Mouse (Mus musculus) G1E (cell line): ENCODE data around the gene Zdhhc23. TPM values are rescaled to one million over a fixed set of nuclear protein-coding genes. Genes with fewer than 3 reads are reported as not detected.

Source experiments
- ATAC-seq: 2 replicates; pipeline ENCODE4 v1.8.0; 2016; ENCODE audit warnings: mild to moderate bottlenecking; ENCODE audit not compliant: insufficient number of reproducible peaks, poor library complexity, low FRiP score, severe bottlenecking; ENCODE audit errors: extremely low read depth
- DNase-seq: peaks from one replicate; pipeline ENCODE4 v3.0.0; 2012; ENCODE audit warnings: low spot score
- H3K27me3 ChIP-seq: 2 replicates; pipeline ENCODE4 v1.6.1; 2012; ENCODE audit warnings: mild to moderate bottlenecking, low read length, inconsistent platforms; ENCODE audit not compliant: insufficient read depth
- H3K36me3 ChIP-seq: replicated peaks from 2 replicates; pipeline ENCODE3; 2012; ENCODE audit warnings: mild to moderate bottlenecking, inconsistent platforms
- H3K4me1 ChIP-seq: 2 replicates; pipeline ENCODE4 v1.6.1; 2012; ENCODE audit warnings: low read depth, low read length, inconsistent platforms, mixed read lengths; ENCODE audit not compliant: insufficient read depth
- H3K4me3 ChIP-seq: 2 replicates; pipeline ENCODE4 v1.5.1; 2012; ENCODE audit warnings: low read depth, mild to moderate bottlenecking, inconsistent platforms, low read length, moderate library complexity, mixed read lengths
- H3K9me3 ChIP-seq: replicated peaks from 2 replicates; pipeline ENCODE4 v1.6.1; 2012; ENCODE audit warnings: inconsistent platforms
- CTCF ChIP-seq: IDR thresholded peaks from 2 replicates; pipeline ENCODE4 v1.5.1; 2012; ENCODE audit warnings: low read depth, low read length, inconsistent platforms, mixed read lengths
- GATA1 ChIP-seq: IDR thresholded peaks from 2 replicates; pipeline ENCODE4 v1.6.1; 2012; ENCODE audit warnings: borderline replicate concordance, low read length, inconsistent platforms, mixed read lengths
- GATA2 ChIP-seq: IDR thresholded peaks from 2 replicates; pipeline ENCODE4 v1.6.1; 2012; ENCODE audit warnings: low read depth, low read length, inconsistent platforms, borderline replicate concordance
- POLR2AphosphoS5 ChIP-seq: IDR thresholded peaks from 2 replicates; pipeline ENCODE4 v1.6.1; 2012; ENCODE audit warnings: low read depth, low read length, inconsistent platforms; ENCODE audit not compliant: insufficient replicate concordance
- TAL1 ChIP-seq: conservative IDR thresholded peaks from 2 replicates; pipeline ENCODE4 v1.6.1; 2012; ENCODE audit warnings: low read depth, low read length, inconsistent platforms, mixed read lengths
- polyA plus RNA-seq: library from polyadenylated mRNA; stranded (reverse); fragments of >175 nt; gene quantifications from 2 replicates; pipeline ENCODE4 v1.2.3, GENCODE M21; 2012
- total RNA-seq, 2 experiments: library from RNA; stranded (forward) in 1 of 2; stranded (reverse) in 1 of 2; fragments of 200-1000 nt in 1 of 2; fragments of >200 nt in 1 of 2; fragmentation: Nextera tagmentation in 1 of 2; gene quantifications; 2 replicates each; pipeline ENCODE4 v1.2.3; 2014 to 2017

Gene Zdhhc23
- total and polyA plus RNA-seq, 3 experiments: 0.21 to 0.90 (median 0.55) TPM

DNA sequence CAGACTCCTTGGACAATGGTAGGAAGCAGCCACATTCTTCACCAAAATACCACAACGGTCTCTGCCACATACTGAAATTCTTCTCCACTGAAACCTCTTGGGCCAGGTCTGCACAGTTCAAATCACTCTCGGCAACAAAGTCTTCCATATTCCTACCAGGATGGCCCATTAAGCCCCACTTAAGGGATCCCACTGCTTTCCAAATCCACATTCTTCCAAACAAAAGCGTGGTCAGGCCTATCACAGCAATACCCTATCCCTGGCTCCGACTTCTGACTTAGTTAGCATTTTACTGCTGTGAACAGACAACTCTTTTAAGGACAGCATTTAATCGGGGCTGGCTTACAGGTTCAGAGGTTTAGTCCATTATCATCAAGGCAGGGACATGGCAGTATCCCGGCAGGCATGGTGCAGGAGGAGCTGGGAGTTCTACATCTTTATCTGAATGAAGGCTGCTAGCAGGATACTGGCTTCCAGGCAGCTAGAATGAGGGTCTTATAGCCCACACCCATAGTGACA lies 53.2 kb downstream of the Zdhhc23 start, which contains the start of gene Qtrt2:
Qtrt2 (minus strand) TSS at position 469 of the 519 bp plus-strand sequence.
- TF ChIP-seq POLR2AphosphoS5: no peak
- TF ChIP-seq GATA1: no peak
- no peak for TF ChIP-seq CTCF
- TF ChIP-seq TAL1: no peak
- no peak for TF ChIP-seq GATA2
- H3K9me3 ChIP-seq: no peaks in the 10 kb centered on the region
- no peak for DNase-seq
- H3K4me1 ChIP-seq: no peaks in the 10 kb centered on the region
- no peak within 1 kb of the TSS for H3K4me3 ChIP-seq
- peaks cover 30% of the 10 kb centered on the region for H3K36me3 ChIP-seq
- no peak for ATAC-seq
- no peaks in the 10 kb centered on the region for H3K27me3 ChIP-seq

DNA sequence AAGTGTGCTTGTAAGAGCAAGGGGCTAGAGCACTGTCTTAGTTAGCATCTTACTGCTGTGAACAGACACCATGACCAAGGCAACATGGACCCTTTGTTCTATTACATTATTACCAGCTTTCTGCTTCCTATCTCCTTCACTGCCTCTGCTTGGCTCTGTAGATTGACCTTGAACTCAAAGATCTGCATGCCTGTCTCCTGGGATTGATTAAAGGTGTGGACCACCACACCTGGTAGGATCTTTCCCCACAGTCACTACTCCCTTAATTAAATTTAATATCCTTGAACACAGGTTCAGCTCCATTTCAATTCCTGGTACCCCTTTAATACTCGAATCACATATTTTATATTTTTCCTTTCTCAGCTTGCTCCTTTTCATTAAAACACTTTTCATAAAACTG lies 53.7 kb downstream of the Zdhhc23 start:
- H3K9me3 ChIP-seq: no peaks in the 10 kb centered on the region
- no peak overlapping the region for H3K4me3 ChIP-seq
- no peaks in the 10 kb centered on the region for H3K27me3 ChIP-seq
- DNase-seq (no peak), ATAC-seq (no peak)
- no peaks in the 10 kb centered on the region for H3K4me1 ChIP-seq
- TF ChIP-seq GATA1 (no peak), CTCF (no peak), POLR2AphosphoS5 (no peak), TAL1 (no peak), GATA2 (no peak)
- peaks cover 29% of the 10 kb centered on the region for H3K36me3 ChIP-seq

DNA sequence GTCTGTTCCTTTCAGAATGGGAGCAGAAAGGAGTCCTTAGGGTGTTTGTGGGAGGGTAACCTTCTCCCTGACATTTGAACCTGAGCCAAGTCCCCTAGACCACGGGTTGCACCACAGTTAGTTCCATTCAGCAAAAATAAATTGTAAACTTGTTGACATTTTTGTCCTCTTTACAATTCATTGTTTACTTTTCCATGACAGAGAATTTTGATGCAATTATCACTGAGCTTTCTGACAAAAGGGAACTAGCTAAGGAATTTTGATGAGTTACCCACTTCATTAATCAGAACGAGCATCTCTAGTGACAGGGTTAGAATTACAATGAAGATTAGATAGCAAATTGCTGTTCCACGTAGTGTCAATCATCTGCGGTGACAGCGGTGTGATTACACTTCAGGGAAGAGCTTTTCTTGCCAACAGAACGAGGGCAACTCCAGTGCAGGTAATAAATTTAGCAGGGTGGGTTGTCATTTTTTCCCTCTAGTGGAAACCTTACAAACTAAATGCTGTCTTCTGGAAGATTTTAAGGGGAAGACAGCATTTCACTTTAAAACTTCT lies 54.5 kb downstream of the Zdhhc23 start:
- no peak for DNase-seq
- no peak for TF ChIP-seq POLR2AphosphoS5
- no peak for TF ChIP-seq GATA2
- no peak for TF ChIP-seq TAL1
- no peak for TF ChIP-seq CTCF
- no peak for TF ChIP-seq GATA1
- Histone ChIP-seq H3K4me1 (no peaks in the 10 kb centered on the region), H3K27me3 (no peaks in the 10 kb centered on the region), H3K9me3 (no peaks in the 10 kb centered on the region), H3K36me3 (peaks cover 31% of the 10 kb centered on the region), H3K4me3 (no peak overlapping the region)
- no peak for ATAC-seq

DNA sequence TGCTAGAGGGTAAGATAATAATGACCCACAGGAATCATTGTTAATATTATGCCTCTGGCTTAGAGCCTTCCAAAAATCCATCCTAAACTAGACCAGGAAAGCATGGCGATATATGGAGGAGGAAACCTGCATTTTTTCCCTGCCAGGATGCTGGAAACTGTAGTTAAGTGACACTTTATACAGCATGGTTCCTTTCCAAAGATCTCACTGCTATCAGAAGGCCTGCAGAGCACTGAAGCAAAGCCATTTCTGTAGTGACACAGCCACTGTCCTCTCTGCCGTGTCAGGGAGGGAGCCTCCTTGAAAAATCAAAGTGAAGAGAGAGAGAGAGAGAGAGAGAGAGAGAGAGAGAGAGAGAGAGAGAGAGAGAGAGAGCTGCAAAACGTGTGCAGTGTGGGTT lies 57.0 kb downstream of the Zdhhc23 start:
- DNase-seq: no peak
- Histone ChIP-seq H3K27me3 (no peaks in the 10 kb centered on the region), H3K4me1 (no peaks in the 10 kb centered on the region), H3K9me3 (no peaks in the 10 kb centered on the region), H3K4me3 (no peak overlapping the region), H3K36me3 (peaks cover 33% of the 10 kb centered on the region)
- TF ChIP-seq POLR2AphosphoS5 (no peak), TAL1 (no peak), GATA2 (no peak), GATA1 (no peak), CTCF (no peak)
- no peak for ATAC-seq

DNA sequence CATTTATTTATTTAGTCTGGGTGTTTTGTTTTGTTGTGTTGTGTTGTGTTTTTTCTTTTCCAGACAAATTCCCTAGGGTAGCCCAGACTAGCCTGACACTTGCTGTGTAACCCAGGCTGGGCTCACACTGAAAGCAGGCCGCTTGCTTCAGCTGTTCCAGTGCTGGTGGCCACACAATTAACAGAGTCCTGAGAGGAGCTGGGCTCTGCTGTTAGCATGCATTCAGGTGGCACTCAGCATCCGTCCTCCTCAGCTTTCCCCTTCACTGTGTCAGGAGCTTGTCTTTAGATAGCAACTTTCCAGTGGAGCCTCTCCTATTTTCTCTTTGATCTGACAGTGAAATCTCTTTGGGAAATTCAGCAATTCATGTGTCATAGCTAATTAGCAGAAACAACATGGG lies 57.6 kb downstream of the Zdhhc23 start:
- ATAC-seq (no peak), DNase-seq (no peak)
- no peaks in the 10 kb centered on the region for H3K4me1 ChIP-seq
- peaks cover 32% of the 10 kb centered on the region for H3K36me3 ChIP-seq
- H3K27me3 ChIP-seq: no peaks in the 10 kb centered on the region
- H3K9me3 ChIP-seq: no peaks in the 10 kb centered on the region
- no peak overlapping the region for H3K4me3 ChIP-seq
- TF ChIP-seq GATA2: no peak
- no peak for TF ChIP-seq TAL1
- TF ChIP-seq POLR2AphosphoS5: no peak
- TF ChIP-seq CTCF: no peak
- TF ChIP-seq GATA1: no peak

DNA sequence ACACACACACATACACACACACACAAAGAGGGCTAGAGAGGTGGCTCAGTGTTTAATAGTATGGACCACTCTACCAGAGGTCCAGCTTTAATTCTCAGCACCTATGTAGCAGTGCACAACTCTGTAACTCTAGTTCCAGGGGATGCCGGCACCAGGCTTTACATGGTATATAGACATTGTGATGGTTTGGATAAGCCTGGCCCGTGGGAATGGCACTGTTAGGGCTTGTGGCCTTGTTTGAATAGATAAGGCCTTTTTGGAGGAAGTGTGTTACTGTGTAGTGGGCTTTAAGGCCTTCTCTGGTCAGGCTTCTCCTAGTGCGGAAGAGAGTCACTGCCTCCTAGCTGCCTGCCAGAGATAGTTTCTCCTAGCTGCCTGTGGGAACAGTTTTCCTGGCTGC lies 60.7 kb downstream of the Zdhhc23 start:
- peaks cover 27% of the 10 kb centered on the region for H3K36me3 ChIP-seq
- ATAC-seq (no peak), DNase-seq (no peak)
- H3K4me1 ChIP-seq: no peaks in the 10 kb centered on the region
- no peak for TF ChIP-seq CTCF
- no peak for TF ChIP-seq GATA2
- no peaks in the 10 kb centered on the region for H3K9me3 ChIP-seq
- H3K4me3 ChIP-seq: no peak overlapping the region
- no peaks in the 10 kb centered on the region for H3K27me3 ChIP-seq

Other genes starting within 250 kb of the Zdhhc23 start
- not detected in 2 replicates for gene Drd3, start 225.8 kb downstream of the Zdhhc23 start, total RNA-seq (2014; fragmentation: Nextera tagmentation)
- not detected in 2 replicates for gene Drd3, start 225.8 kb downstream of the Zdhhc23 start, total RNA-seq (2017)
- not detected in 2 replicates for gene Drd3, start 225.8 kb downstream of the Zdhhc23 start, polyA plus RNA-seq
- gene Ccdc191, start 90.0 kb downstream of the Zdhhc23 start, total RNA-seq (2014; fragmentation: Nextera tagmentation): 16.3 and 22.2 TPM in 2 replicates
- 11.2 and 19.6 TPM in 2 replicates for gene Ccdc191, start 90.0 kb downstream of the Zdhhc23 start, total RNA-seq (2017)
- gene Ccdc191, start 90.0 kb downstream of the Zdhhc23 start, polyA plus RNA-seq: 1.9 and 2.9 TPM in 2 replicates
- 19.2 and 24.8 TPM in 2 replicates for gene Qtrt2, start 53.0 kb downstream of the Zdhhc23 start, total RNA-seq (2014; fragmentation: Nextera tagmentation)
- gene Qtrt2, start 53.0 kb downstream of the Zdhhc23 start, total RNA-seq (2017): 27.5 and 31.9 TPM in 2 replicates
- 2.2 and 6.0 TPM in 2 replicates for gene Qtrt2, start 53.0 kb downstream of the Zdhhc23 start, polyA plus RNA-seq
- 1.4 and 1.7 TPM in 2 replicates for gene Gramd1c, start 83.6 kb upstream of the Zdhhc23 start, total RNA-seq (2014; fragmentation: Nextera tagmentation)
- gene Gramd1c, start 83.6 kb upstream of the Zdhhc23 start, total RNA-seq (2017): 8.4 and 11.2 TPM in 2 replicates
- 0.08 and 0.10 TPM in 2 replicates for gene Gramd1c, start 83.6 kb upstream of the Zdhhc23 start, polyA plus RNA-seq
- gene Atp6v1a, start 159.9 kb upstream of the Zdhhc23 start, total RNA-seq (2014; fragmentation: Nextera tagmentation): 57.4 and 62.7 TPM in 2 replicates
- 158 and 174 TPM in 2 replicates for gene Atp6v1a, start 159.9 kb upstream of the Zdhhc23 start, total RNA-seq (2017)
- gene Atp6v1a, start 159.9 kb upstream of the Zdhhc23 start, polyA plus RNA-seq: 1.6 and 2.7 TPM in 2 replicates
- gene Naa50, start 160.0 kb upstream of the Zdhhc23 start, total RNA-seq (2014; fragmentation: Nextera tagmentation): 171 and 207 TPM in 2 replicates
- gene Naa50, start 160.0 kb upstream of the Zdhhc23 start, total RNA-seq (2017): 73.3 and 89.8 TPM in 2 replicates
- gene Naa50, start 160.0 kb upstream of the Zdhhc23 start, polyA plus RNA-seq: 44.5 and 57.3 TPM in 2 replicates
- 50.4 and 56.7 TPM in 2 replicates for gene Usf3, start 193.5 kb upstream of the Zdhhc23 start, total RNA-seq (2014; fragmentation: Nextera tagmentation)
- gene Usf3, start 193.5 kb upstream of the Zdhhc23 start, total RNA-seq (2017): 10.2 TPM in 2 replicates
- gene Usf3, start 193.5 kb upstream of the Zdhhc23 start, polyA plus RNA-seq: 4.0 and 4.4 TPM in 2 replicates